Mouse (Mus musculus) testis, adult 10 weeks (tissue): ENCODE measurements around the gene Olfr1112. TPM values are rescaled to one million over a fixed set of nuclear protein-coding genes. Genes with fewer than 3 reads are reported as not detected.

Source experiments
- polyA plus RNA-seq: library from polyadenylated mRNA; stranded (reverse); fragments of 350-450 nt; fragmentation: Illumina TruSeq; extraction: RNeasy Lipid Tissue Mini Kit (QIAGEN cat#74804); gene quantifications from one replicate; pipeline ENCODE4 v1.2.3, GENCODE M21; 2014; ENCODE audit warnings: low read depth, low replicate concordance

Gene Olfr1112
- polyA plus RNA-seq = not detected

GRCm38 (mm10) chr2:87187498-87187897, at the start of gene Olfr1112:
Olfr1112 (plus strand) TSS chr2:87187798.

GRCm38 (mm10) chr2:87140200-87140599, 47.4 kb upstream of the Olfr1112 start, which contains the start of gene Olfr1110:
Olfr1110 (minus strand) TSS chr2:87140300.

GRCm38 (mm10) chr2:87152524-87152923, 35.1 kb upstream of the Olfr1112 start, which contains the start of gene Olfr1111:
Olfr1111 (minus strand) TSS chr2:87152624.

GRCm38 (mm10) chr2:87208670-87209069, 21.1 kb downstream of the Olfr1112 start, which contains the start of gene Olfr1113:
Olfr1113 (plus strand) TSS chr2:87208970.

Other genes with a start within 250 kb of the Olfr1112 start
- not detected for gene Olfr1099, start 227.1 kb upstream of the Olfr1112 start, polyA plus RNA-seq
- not detected for gene Olfr1100, start 207.8 kb upstream of the Olfr1112 start, polyA plus RNA-seq
- gene Olfr1101, start 196.6 kb upstream of the Olfr1112 start, polyA plus RNA-seq = not detected
- gene Olfr1102, start 189.4 kb upstream of the Olfr1112 start, polyA plus RNA-seq = not detected
- not detected for gene Olfr1104, start 160.7 kb upstream of the Olfr1112 start, polyA plus RNA-seq
- not detected for gene Olfr1105, start 151.3 kb upstream of the Olfr1112 start, polyA plus RNA-seq
- gene Olfr1106, start 135.5 kb upstream of the Olfr1112 start, polyA plus RNA-seq = not detected
- gene Olfr1107, start 112.0 kb upstream of the Olfr1112 start, polyA plus RNA-seq = not detected
- gene Olfr1109, start 91.8 kb upstream of the Olfr1112 start, polyA plus RNA-seq = not detected
- gene Olfr259, start 73.2 kb upstream of the Olfr1112 start, polyA plus RNA-seq = not detected
- gene Olfr1110, start 47.5 kb upstream of the Olfr1112 start, polyA plus RNA-seq = not detected
- gene Olfr1111, start 35.2 kb upstream of the Olfr1112 start, polyA plus RNA-seq = not detected
- gene Olfr1113, start 21.2 kb downstream of the Olfr1112 start, polyA plus RNA-seq = not detected
- gene Olfr1115, start 60.2 kb downstream of the Olfr1112 start, polyA plus RNA-seq = not detected
- not detected for gene Olfr1116, start 79.7 kb downstream of the Olfr1112 start, polyA plus RNA-seq
- gene Olfr1118, start 119.8 kb downstream of the Olfr1112 start, polyA plus RNA-seq = not detected
- not detected for gene Olfr1120, start 167.0 kb downstream of the Olfr1112 start, polyA plus RNA-seq
- gene Olfr1121, start 182.1 kb downstream of the Olfr1112 start, polyA plus RNA-seq = not detected
- gene Olfr1122, start 198.1 kb downstream of the Olfr1112 start, polyA plus RNA-seq = not detected
- not detected for gene Olfr1123, start 228.8 kb downstream of the Olfr1112 start, polyA plus RNA-seq
- gene Olfr1124, start 242.5 kb downstream of the Olfr1112 start, polyA plus RNA-seq = 0.24 TPM